Mouse (Mus musculus): ENCODE measurements around the gene Ggcx.
"Not testable (repeated sequence)": the region's sequence is repeated elsewhere in the genome, so short reads cannot be mapped to it uniquely, and the experiment has no call there.

The Ggcx gene

GRCm38 (mm10) chr6:72429061-72429842 lies 15.1 kb downstream of the Ggcx start:
- no peak for DNase-seq (ENCODE audit: extremely low spot score, low spot score)

GRCm38 (mm10) chr6:72430989-72431921 lies 17.1 kb downstream of the Ggcx start:
- DNase-seq (ENCODE audit: extremely low spot score, low spot score) = peak; percentile 20

GRCm38 (mm10) chr6:72432153-72432552 lies 18.0 kb downstream of the Ggcx start:
- no peak for DNase-seq (ENCODE audit: extremely low spot score, low spot score)

GRCm38 (mm10) chr6:72438226-72438625 lies 24.1 kb downstream of the Ggcx start:
- DNase-seq (ENCODE audit: extremely low spot score, low spot score) = peak; percentile 20

GRCm38 (mm10) chr6:72438862-72439354 lies 24.8 kb downstream of the Ggcx start:
- DNase-seq (ENCODE audit: extremely low spot score, low spot score) = peak; percentile 84

- DNase-seq (ENCODE audit: extremely low spot score, low spot score) = peak; percentile 95
These were observed 25.5 kb downstream of the Ggcx start, which contains the start of gene Mat2a for GRCm38 (mm10) chr6:72439355-72440185. TSS of gene Mat2a (minus strand) at chr6:72439558.

GRCm38 (mm10) chr6:72440186-72440990 lies 26.3 kb downstream of the Ggcx start:
- peak; percentile 45 for DNase-seq (ENCODE audit: extremely low spot score, low spot score)

GRCm38 (mm10) chr6:72442921-72443604 lies 29.0 kb downstream of the Ggcx start:
- DNase-seq (ENCODE audit: extremely low spot score, low spot score) = no peak

- DNase-seq (ENCODE audit: extremely low spot score, low spot score) = no peak
These were observed 30.9 kb downstream of the Ggcx start for GRCm38 (mm10) chr6:72445011-72445410.

- no peak for DNase-seq (ENCODE audit: extremely low spot score, low spot score)
These were observed 33.4 kb downstream of the Ggcx start for GRCm38 (mm10) chr6:72447487-72447886.

GRCm38 (mm10) chr6:72451778-72452177 lies 37.7 kb downstream of the Ggcx start:
- DNase-seq (ENCODE audit: extremely low spot score, low spot score) = not testable (repeated sequence)

GRCm38 (mm10) chr6:72452329-72452728 lies 38.2 kb downstream of the Ggcx start:
- DNase-seq (ENCODE audit: extremely low spot score, low spot score) = no peak

GRCm38 (mm10) chr6:72453578-72453977 lies 39.5 kb downstream of the Ggcx start:
- no peak for DNase-seq (ENCODE audit: extremely low spot score, low spot score)

- DNase-seq (ENCODE audit: extremely low spot score, low spot score) = no peak
These were observed 40.1 kb downstream of the Ggcx start for GRCm38 (mm10) chr6:72454072-72454746.

- no peak for DNase-seq (ENCODE audit: extremely low spot score, low spot score)
These were observed 40.8 kb downstream of the Ggcx start for GRCm38 (mm10) chr6:72454833-72455373.

GRCm38 (mm10) chr6:72456567-72456966 lies 42.5 kb downstream of the Ggcx start:
- DNase-seq (ENCODE audit: extremely low spot score, low spot score) = no peak

- no peak for DNase-seq (ENCODE audit: extremely low spot score, low spot score)
These were observed 44.3 kb downstream of the Ggcx start for GRCm38 (mm10) chr6:72458418-72458817.

- DNase-seq (ENCODE audit: extremely low spot score, low spot score) = no peak
These were observed 44.8 kb downstream of the Ggcx start for GRCm38 (mm10) chr6:72458921-72459320.
